Mouse (Mus musculus): Measurements from ENCODE around the gene Hap1.
"Not testable (repeated sequence)": the region's sequence is repeated elsewhere in the genome, so short reads cannot be mapped to it uniquely, and the experiment has no call there.

Gene Hap1

DNA sequence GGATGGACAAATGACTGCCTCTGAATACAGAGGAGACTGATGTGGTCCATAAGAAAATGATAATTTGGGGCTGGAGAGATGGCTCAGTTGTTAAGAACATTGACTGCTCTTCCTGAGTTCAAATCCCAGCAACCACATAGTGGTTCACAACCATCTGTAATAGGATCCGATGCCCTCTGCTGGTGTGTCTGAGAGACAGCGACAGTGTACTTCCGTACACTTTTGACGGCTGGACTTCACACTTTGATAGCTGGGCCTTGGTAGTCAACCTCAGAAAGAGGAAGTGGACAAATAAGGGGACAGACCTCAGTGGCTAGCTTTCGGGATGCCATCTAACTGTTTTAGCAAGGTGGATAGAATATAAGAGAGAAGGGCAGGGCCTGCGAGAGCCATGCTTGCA is 4.2 kb upstream of the Hap1 start:
- intact Hi-C loops (cut with DNase I) = no loop called here

DNA sequence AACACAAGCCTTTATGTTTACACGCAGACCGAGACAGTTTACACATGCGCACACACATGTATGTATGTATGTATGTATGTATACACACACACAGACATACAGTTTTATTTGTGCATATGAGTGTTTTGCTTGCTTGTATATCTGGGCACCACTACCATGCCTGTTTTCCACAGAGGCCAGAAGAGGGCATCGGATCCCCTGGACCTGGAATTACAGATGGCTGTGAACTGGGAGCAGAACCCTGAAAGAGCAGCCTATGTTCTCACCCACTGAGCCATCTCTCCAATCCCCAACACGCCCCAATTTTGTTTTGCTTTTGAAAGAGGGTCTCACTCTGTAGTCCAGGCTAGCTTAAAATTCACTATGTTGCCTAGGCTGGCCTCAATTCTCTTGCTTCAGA is 1.5 kb upstream of the Hap1 start:
- intact Hi-C loops (cut with DNase I) = loop anchor here (5.0 kb wide), 1 partner anchor 120 kb away; no protein-coding TSS in a partner anchor

DNA sequence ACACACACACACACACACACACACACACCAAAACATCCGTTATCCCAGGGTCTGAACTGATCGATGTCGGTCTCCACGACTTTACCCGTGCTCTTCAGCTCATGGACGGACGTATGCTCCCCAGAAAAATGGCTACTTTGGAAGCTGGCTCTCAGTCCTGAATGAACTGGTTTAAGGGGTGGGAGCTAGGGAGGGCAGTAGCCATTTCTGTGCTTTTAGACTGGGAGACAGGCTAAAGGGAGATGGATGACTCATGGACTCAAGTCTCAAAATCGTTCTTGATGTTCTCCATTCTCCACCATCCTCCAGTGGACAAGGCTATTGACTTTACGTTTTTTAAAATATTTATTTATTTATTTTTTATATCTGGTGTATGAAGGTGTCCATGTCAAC is 887 bp upstream of the Hap1 start:
- intact Hi-C loops (cut with DNase I) = loop anchor here (5.0 kb wide), 1 partner anchor 120 kb away; no protein-coding TSS in a partner anchor

DNA sequence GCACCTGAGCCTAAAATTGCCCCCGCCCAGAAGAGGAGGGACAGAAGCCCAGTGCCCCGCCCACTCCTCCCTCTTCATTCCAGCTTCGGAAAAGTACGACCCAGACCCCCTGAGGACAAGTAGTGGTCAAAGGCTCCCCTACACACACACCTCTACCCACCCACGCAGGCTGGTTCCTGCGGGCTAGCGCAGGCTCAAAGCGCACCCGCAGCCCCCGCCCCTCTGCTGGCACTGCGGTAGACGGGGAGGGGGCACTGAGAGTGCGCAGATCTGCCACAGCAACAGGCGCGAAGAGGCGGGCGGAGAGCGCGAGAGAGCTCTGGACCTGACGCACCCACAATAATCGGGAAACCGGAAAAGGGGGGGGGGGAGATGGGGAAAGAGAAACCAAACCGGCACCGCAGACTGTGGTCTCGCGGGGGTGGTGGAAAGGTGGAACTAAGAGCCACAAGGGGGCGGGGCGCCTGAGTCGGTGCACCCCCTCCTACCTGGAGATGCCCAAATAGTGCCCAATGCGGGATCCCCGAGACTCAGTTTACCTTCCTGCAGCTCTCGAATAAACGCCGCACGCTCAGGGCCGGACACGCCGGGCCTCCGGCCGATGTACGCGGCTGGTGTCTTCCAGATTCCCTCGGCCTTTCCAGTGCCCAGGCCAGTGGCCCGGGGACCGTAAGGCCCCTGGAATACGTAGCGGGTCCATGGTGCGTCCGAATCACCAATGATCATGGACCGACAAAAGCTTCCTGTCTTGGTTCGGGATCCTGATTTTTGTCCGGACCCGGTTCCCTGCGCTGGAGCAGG is 577 bp downstream of the Hap1 start:
- intact Hi-C loops (cut with DNase I) = loop anchor here (5.0 kb wide), 1 partner anchor 122 kb away; no protein-coding TSS in a partner anchor

DNA sequence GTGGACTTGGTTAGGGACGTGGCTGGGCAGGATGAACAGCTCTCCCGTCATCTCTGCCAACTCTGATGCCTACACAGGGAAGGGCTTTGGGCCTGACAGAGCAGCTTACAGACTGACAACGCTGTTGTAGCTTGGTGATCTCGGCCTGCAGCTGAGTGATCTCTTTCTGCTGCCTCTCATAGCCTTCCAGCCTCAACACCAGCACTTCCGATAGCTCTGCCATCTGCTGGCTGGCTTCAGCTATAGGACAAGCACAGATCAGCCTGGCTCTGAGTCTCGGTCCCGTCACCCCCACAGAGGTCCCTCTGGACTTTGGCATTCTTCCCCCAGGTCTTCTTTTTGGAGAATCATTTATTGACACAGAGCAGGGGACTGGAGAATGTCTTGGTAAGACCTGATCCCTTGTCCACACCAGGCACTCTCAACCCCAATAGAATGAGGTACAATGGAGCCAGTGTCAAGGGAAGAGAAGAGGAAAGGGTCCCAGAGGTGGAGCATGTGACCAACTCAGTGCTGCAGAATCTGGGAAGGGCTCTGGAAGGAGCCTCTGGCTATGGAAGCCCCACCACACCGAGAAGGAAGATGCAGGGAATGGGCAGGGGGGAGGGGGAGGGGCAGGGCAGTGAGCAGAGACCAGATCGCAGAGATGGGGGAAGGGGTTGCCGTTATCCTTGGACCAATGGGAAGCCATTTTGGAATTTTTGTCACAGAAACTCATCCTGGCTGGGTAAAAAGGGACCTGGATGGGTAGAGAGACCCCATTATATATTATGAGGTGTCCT is 3.7 kb downstream of the Hap1 start:
- intact Hi-C loops (cut with DNase I) = no loop called here

DNA sequence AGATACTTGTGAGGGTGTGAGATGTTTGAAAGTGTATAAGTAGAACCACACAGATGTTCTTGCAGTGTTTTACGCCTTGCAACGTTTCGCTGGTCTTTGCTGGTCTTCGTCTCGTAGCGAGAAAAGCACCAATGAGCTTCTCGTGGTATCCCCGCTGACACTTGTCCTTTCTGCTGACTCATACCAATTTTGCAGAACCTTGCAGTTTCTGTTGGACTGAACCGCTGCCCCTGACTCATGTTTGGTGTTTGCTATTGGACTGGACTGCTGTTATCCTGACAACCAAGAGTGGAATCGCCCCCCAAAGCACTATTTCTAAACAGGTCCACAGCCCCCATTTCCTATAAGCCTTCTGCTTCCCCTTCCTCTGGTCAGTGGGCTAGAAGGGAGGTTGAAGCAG is 11.7 kb downstream of the Hap1 start:
- intact Hi-C loops (cut with DNase I) = no loop called here

DNA sequence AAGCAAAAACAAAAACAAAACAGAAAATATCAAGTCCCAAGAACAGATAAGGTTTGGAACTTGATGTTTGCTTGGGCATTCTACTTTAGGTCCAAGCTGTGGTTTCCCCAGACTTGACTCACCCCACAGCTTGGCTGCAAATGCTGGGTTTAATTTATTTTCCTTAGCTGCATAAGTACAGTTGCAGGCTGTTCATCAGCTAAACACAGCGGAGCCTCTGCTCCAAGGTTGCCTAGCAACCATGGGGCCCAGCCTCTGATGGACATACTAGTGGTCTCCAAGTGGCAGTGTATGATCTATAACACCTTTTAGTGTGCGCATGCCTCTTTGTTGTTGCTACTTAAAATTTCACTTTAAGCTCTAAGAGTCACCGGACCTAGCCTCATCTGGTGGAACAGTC is 20.2 kb downstream of the Hap1 start:
- intact Hi-C loops (cut with DNase I) = no loop called here

DNA sequence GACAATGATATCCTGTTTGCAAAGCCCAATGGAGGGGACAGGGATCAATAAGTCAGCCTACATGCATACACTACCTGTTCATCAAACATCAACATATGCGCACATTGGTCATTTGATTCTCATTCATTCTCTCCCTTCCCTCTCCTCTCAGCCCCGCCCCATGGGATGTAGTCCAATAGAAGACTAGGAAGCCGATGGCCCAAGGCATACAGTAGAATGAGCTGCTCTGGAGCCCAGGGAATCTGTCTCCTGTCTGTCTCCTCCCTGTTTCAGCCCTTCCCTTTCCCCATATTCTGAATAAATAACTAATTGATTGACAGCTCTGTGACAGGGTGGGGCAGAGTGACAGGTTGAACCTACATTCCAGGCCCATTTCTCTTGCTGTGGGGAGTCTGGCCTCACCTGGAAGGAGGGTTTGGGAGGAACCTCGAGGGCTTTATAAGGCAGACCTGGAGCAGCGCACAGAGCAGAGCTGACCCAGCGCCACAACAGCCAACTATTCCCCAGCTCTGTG is 21.9 kb downstream of the Hap1 start, which contains the start of gene Gast:
Gene Gast, plus strand, starts transcription at position 464 of the 514 bp plus-strand sequence.
- intact Hi-C loops (cut with DNase I) = no loop called here

DNA sequence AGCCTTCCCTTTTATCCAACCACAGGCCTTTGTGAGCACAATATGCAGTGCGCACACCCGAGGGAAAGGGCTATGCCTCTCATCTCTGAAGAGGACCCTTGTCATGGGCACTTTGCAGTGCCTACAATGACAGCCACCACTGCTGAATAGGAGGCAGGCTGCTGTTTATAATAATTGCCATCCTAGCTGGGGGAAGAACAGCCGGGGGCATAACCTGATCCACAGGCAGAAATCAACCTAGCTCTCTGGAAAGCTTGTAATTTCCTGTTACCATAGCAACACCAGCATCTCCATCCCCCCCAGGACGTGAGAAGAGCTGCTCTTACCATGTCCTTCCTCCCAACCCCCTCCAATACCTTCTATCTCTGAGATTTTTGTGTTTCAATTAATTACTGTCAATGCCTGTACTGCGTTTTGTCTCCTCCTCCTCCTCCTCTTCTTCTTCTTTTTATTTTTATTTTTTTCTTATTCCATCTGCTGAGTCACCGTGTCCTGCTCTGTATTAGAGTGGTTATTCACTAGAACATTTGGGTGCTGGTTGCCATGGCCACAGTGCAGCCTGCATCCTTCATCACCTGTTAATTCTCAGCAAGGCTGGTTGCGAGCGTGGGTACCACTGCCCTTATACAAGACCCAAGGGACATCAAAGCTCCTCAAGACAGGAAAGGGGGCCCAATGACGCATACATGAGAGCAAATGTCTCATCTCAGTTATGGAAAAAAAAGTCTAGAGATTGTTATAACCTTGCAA is 23.0 kb downstream of the Hap1 start:
- intact Hi-C loops (cut with DNase I) = no loop called here

DNA sequence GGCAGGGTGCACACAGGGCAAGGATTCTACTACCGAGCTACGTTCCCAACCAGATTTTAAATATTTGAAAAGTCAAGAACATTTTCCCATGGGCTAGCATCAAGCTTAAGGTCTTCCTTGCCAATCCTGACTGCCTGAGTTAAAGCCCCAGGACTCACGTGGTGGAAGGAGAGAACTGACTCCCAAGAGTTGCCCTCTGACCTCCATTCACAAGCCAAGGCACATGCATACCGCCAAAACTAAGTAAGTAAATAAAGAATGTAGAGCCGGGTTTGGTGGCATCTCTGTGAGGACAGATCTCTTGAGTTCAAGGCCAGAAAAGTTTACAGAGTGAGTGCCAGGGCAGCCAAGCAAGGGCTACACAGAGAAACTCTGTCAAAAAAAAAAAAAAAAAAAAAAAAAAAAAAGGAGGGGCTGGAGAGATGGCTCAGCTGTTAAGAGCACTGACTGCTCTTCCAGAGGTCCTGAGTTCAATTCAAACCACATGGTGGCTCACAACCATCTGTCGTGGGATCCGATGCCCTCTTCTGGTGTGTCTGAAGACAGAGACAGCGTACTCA is 25.0 kb downstream of the Hap1 start:
- intact Hi-C loops (cut with DNase I) = not testable (repeated sequence)

DNA sequence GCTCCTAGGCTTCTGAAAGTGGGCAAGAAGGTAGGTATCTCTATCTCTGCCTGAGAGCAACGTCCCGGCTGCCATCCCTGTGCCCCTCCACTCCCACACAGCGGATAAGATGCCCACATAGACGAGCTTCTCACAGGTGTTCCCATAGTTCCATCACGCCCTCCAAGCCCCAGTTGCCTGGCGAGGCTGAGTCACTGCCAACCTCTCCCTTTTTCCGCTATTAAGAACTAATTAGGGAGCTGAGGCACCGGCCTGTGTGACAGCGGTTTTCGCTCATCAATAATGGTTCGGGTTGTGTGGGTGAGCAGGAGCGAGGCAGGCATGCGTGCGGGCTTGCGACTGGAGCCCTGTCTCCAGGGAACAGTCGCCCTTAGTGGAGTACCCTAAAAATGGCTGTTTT is 25.7 kb downstream of the Hap1 start:
- intact Hi-C loops (cut with DNase I) = no loop called here

DNA sequence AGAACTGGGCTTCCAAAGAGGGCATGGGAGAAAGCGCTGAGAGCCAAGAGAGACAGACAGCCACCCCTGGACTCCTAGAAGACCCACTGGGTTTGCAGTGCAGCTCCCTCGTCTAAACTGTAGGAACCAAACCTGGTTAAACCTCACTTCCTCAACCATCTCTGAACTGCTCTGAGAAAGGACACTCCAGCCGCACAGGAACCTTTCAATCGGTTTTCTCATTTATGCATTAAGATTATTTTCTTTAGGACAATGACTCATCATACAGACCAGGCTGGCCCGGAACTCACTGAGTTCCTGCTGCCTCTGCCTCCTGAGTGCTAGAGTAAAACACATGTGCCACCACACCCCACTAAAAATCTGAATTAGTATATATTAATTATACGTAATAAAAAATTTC is 28.2 kb downstream of the Hap1 start:
- intact Hi-C loops (cut with DNase I) = no loop called here

DNA sequence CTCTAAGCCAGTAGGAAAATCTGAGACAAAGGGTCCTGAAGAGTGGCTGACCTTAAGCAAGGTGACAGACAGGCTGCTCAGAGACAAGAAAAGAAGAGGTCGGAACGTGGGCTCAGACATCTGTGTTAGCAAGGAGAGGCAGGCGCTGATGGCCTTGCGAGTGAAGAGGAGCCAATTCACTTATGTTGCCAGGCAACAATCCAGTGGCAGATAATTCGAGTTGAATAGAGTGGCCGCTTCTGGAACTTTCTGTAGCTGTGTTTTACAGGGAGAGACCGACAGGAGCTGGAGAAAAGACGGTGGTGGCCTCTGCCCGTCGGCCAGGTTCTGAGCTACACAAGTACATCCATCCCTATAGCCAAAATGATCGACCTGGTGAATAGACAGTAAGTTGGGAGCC is 28.6 kb downstream of the Hap1 start:
- intact Hi-C loops (cut with DNase I) = no loop called here

DNA sequence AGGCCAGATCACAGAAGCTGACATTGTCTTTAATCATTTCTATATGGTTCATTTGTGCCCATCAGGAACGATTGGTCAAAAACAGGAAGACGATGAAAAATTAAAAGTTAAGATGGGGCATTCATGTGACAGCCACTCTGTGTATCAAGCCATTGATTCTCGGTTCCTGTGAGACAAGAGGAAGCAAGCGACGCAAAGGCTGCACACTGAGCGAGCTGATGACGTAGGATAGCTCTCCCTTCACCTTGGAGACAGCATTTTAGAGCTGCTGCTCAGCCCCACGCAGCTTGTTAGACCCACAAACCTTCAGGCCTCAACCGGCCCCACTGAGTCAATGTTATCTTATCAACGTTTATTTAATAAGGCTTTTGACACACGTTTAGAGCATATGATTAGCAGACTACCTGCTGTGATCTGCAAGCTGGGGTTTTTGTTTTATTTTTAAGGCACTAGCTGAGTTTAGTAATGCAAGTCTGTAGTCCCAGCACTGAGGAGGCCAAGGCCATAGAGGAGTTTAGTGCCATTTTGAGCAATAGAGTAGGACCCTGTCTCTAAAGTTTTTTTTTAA is 30.8 kb downstream of the Hap1 start:
- intact Hi-C loops (cut with DNase I) = no loop called here

DNA sequence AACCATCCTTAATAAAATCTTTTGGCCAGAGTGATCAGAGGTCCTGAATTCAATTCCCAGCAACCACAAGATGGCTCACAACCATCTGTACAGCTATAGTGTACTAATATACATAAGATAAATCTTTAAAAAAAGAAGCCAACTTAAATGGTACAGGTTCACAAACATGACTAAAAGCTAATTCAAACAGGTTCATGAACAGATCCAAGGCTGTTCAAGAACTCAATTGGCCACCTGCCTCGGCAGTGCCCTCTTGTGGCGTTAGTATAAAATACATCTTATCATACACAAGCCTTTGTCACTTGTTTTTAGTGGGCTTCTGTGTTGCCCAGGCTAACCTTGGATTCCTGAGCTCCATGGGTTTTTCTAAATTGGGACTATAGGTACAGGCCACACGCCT is 32.4 kb downstream of the Hap1 start:
- intact Hi-C loops (cut with DNase I) = no loop called here

DNA sequence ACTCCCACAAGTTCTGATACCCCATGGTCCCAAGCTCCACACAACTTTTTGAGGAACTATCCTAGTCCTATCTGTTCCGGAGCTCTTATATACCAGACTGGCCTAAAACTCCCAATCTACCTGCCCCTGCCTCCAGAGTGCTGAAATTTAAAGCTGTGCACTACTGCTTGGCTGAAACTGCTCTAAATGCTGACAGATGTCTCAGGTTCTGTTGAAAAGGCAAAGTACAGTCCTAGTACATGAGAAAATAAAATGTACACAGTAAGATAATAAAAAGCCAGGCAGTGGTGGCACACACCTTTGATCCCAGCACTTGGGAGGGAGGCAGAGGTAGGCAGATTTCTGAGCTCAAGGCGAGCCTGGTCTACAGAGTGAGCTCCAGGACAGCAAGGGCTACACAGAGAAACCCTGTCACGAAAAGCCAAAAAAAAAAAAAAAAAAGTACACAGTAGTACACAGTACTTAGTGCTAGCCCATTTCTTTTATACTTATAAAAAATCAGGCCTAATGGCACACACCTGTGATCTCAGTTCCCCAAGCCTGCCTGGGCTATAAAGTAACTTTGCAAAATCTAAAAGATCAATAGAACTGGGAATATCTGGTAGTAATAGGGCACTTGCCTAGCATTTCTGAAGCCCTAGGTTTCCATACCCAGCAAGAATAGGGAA is 33.2 kb downstream of the Hap1 start:
- intact Hi-C loops (cut with DNase I) = no loop called here

DNA sequence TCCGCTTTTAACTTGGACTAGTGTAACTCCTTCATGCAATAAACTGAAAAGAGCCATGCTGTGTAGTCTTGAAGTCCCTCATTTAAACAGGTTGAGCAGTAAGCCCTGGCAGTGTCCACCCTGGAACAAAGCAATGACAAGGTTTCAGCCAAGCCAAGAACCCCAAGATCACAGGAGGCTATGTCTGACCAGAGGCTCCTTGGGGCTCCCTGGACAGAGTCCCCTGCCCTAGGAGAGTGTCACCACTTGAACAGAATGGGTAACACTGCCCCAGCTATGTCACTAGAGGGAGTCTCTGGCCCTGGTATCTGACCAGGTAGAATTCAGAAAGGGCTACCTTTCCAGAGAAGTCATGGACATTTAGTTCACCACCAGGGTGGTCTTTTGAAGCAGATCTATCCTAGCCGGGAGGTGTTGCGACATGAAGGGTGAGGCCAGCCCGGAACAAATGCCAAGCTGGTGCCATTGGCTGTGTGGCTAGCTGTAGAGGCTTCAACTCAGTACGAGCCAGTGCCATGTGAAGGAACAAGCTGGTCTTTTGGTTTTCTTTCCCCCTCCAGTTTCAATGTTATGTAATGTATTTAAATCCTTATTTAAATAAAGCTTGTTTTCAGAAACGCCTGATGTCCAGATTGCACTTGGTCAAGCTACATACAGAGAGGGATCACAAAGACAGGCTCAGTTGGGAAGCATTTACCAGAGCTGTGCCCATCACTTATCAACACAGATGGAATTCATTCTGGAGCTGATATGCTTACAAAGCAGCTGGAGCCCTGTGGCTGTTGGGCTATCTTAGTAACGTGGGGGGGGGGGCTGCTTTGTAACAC is 34.2 kb downstream of the Hap1 start:
- intact Hi-C loops (cut with DNase I) = not testable (repeated sequence)

DNA sequence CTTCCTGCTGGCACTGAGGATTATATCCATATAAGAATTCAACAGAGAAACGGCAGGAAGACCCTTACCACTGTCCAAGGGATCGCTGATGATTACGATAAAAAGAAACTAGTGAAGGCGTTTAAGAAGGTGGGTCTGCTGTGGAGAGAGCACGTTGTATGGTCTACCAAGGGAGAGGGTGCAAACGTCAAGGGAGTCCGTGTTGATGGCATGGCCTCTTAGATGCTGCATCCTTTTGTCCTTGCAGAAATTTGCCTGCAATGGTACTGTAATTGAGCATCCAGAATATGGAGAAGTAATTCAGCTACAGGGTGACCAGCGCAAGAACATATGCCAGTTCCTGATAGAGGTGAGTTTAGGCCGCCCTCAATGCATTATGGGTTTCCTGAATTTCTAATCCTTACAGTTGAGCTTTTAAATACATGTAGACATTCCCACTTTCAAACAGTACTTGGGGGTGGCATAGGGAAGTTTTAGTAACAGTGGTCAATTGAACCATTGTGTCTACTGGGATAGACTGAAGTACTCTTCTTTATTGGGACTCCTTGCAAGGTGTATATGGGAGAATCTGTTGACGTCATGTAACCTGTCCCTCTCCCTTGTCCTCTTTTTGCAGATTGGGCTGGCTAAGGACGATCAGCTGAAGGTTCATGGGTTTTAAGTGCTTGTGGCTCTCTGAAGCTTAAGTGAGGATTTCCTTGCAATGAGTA is 35.1 kb downstream of the Hap1 start:
- intact Hi-C loops (cut with DNase I) = not testable (repeated sequence)

DNA sequence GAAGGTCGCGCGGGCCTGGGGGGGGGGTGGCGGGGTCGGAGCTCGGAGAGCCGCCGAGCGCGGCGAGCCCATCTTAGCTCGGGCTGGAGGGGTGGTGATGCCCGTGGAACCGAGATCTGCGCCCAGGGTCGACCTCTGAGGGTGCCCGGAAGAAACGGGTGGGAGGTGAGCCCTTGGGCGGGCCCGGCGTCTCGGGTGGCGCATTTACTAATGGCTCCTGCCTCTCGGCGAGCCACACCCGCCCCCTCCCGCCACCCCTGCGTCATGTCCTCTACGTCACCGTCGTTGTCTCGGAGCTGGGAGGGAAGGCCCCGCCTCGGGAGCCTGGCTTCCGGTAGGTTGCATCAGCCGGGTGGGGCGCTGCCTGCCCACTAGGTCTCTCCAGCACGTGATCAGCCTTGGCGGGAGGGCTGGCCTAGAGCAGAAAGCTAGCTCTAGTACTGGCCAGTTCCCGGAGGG is 35.7 kb downstream of the Hap1 start:
- intact Hi-C loops (cut with DNase I) = no loop called here
